Mouse (Mus musculus) liver, embryonic 14.5 days (tissue): Measurements from ENCODE around the gene E2f6.

ENCODE experiments used
- CTCF ChIP-seq: IDR thresholded peaks from 2 replicates; pipeline ENCODE4 v1.5.1; 2016; ENCODE audit warnings: antibody characterized with exemption, low read depth, control low read depth
- EP300 ChIP-seq: IDR thresholded peaks from 2 replicates; pipeline ENCODE4 v1.6.1; 2016; ENCODE audit warnings: antibody characterized with exemption, low read depth

GRCm38 (mm10) chr12:16840842-16841782 is 30.3 kb downstream of the E2f6 start:
- TF ChIP-seq EP300, result no peak
- TF ChIP-seq CTCF, result no peak
